Mouse (Mus musculus): ENCODE results near the gene Atp13a1.

Gene Atp13a1

GRCm38 (mm10) chr8:69790773-69791367, at the start of gene Atp13a1, which contains the start of gene Zfp866:
TSS of gene Atp13a1 (plus strand) at chr8:69791163.
TSS of gene Zfp866 (minus strand) at chr8:69791178.
- peak; percentile 85 for DNase-seq (ENCODE audit: low read depth, low spot score)

GRCm38 (mm10) chr8:69741231-69741630, 49.7 kb upstream of the Atp13a1 start:
- no peak for DNase-seq (ENCODE audit: low read depth, low spot score)

GRCm38 (mm10) chr8:69749544-69750454, 41.2 kb upstream of the Atp13a1 start, which contains the start of gene Zfp963:
TSS of gene Zfp963 (minus strand) at chr8:69749970.
- peak; percentile 98 for DNase-seq (ENCODE audit: low read depth, low spot score)

GRCm38 (mm10) chr8:69752437-69752836, 38.5 kb upstream of the Atp13a1 start:
- DNase-seq (ENCODE audit: low read depth, low spot score): no peak

GRCm38 (mm10) chr8:69758316-69758715, 32.6 kb upstream of the Atp13a1 start:
- DNase-seq (ENCODE audit: low read depth, low spot score): no peak

GRCm38 (mm10) chr8:69761814-69762445, 29.0 kb upstream of the Atp13a1 start:
- no peak for DNase-seq (ENCODE audit: low read depth, low spot score)

GRCm38 (mm10) chr8:69771221-69771620, 19.7 kb upstream of the Atp13a1 start:
- DNase-seq (ENCODE audit: low read depth, low spot score): no peak

GRCm38 (mm10) chr8:69772106-69772505, 18.9 kb upstream of the Atp13a1 start:
- no peak for DNase-seq (ENCODE audit: low read depth, low spot score)

- DNase-seq (ENCODE audit: low read depth, low spot score): peak; percentile 93
These were observed 16.3 kb upstream of the Atp13a1 start, which contains the start of gene Gm20422 for GRCm38 (mm10) chr8:69774503-69775148. TSS of gene Gm20422 (minus strand) at chr8:69774886.

- DNase-seq (ENCODE audit: low read depth, low spot score): no peak
These were observed 15.8 kb upstream of the Atp13a1 start for GRCm38 (mm10) chr8:69775149-69775534.

GRCm38 (mm10) chr8:69777111-69777510, 13.9 kb upstream of the Atp13a1 start:
- DNase-seq (ENCODE audit: low read depth, low spot score): no peak

GRCm38 (mm10) chr8:69789105-69789504, 1.9 kb upstream of the Atp13a1 start:
- DNase-seq (ENCODE audit: low read depth, low spot score): no peak

- no peak for DNase-seq (ENCODE audit: low read depth, low spot score)
These were observed 1.2 kb upstream of the Atp13a1 start for GRCm38 (mm10) chr8:69789731-69790130.

- DNase-seq (ENCODE audit: low read depth, low spot score): no peak
These were observed 599 bp upstream of the Atp13a1 start for GRCm38 (mm10) chr8:69790364-69790763.

GRCm38 (mm10) chr8:69791415-69792068, 579 bp downstream of the Atp13a1 start:
- no peak for DNase-seq (ENCODE audit: low read depth, low spot score)

GRCm38 (mm10) chr8:69793666-69794065, 2.7 kb downstream of the Atp13a1 start:
- no peak for DNase-seq (ENCODE audit: low read depth, low spot score)

- DNase-seq (ENCODE audit: low read depth, low spot score): no peak
These were observed 3.1 kb downstream of the Atp13a1 start for GRCm38 (mm10) chr8:69794096-69794495.

GRCm38 (mm10) chr8:69794901-69795300, 3.9 kb downstream of the Atp13a1 start:
- DNase-seq (ENCODE audit: low read depth, low spot score): no peak

GRCm38 (mm10) chr8:69796721-69797345, 5.9 kb downstream of the Atp13a1 start:
- DNase-seq (ENCODE audit: low read depth, low spot score): no peak

- no peak for DNase-seq (ENCODE audit: low read depth, low spot score)
These were observed 6.7 kb downstream of the Atp13a1 start for GRCm38 (mm10) chr8:69797661-69798060.

GRCm38 (mm10) chr8:69799261-69799660, 8.3 kb downstream of the Atp13a1 start:
- DNase-seq (ENCODE audit: low read depth, low spot score): no peak
